Mouse (Mus musculus): ENCODE measurements at regions not wholly inside any gene's neighbourhood (a gene's known extent, or its start where the extent isn't known, plus 50 kb on each side); places are given as distances from the start of the nearest gene placed in this dataset.
"Not testable (repeated sequence)": the region's sequence is repeated elsewhere in the genome, so short reads cannot be mapped to it uniquely, and the experiment has no call there.

DNA sequence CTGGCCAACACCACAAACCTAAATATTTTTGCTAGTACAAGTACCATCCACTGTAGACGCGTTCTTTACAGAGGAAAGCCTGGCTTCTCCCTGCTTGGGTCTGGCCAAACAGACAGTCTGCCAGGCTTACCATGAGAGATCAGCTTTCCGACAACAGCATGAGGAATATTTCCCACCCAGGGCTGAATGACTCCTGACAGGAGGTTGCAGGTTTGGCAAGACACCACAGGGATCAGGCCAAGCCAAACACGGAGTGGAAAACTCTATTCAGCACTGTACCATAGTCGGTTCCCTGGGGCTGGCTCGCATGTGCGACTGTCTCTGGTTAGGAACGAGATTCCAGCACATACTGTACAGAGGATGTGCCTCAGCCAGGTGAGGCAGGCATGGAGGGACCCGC is 140.7 kb upstream of the Supt20 start:
- H3K27me3 ChIP-seq = no peaks in the 10 kb centered on the region
- no peak overlapping the region for H3K9ac ChIP-seq (replicated peaks)
- H3K27ac ChIP-seq (replicated peaks) = no peak overlapping the region
- H3K4me2 ChIP-seq (replicated peaks) = no peak overlapping the region
- 78% methylated on average over 9 of the region's 9 CpGs for WGBS
- H3K36me3 ChIP-seq = no peaks in the 10 kb centered on the region
- no peaks in the 10 kb centered on the region for H3K4me1 ChIP-seq
- H3K9me3 ChIP-seq = no peaks in the 10 kb centered on the region
- ATAC-seq (replicated peaks) = no peak
- no peak overlapping the region for H3K4me3 ChIP-seq

DNA sequence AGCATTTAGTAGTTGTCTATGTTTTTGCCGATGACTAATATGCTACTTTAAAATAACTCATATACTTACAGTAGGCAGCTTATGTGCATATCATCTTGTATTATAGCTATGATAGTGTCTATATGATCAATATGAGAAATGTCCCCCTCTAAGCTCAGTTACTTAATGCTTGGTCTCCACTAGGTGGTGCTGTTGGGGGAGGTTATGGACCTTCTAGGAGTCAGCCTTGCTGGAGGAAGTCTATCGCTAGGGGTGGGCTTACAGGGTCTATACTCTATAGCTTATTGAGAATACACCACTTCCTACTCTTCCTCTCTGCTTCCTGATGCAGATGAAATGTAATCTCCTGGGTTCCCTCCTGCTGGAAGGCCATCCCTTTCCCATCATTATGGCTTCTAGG is 136.7 kb upstream of the Supt20 start:
- WGBS = 92% methylated on average over 2 of the region's 2 CpGs
- no peak for ATAC-seq (replicated peaks)
- no peak overlapping the region for H3K9ac ChIP-seq (replicated peaks)
- no peak overlapping the region for H3K4me2 ChIP-seq (replicated peaks)
- H3K4me1 ChIP-seq = no peaks in the 10 kb centered on the region
- H3K36me3 ChIP-seq = no peaks in the 10 kb centered on the region
- H3K9me3 ChIP-seq = no peaks in the 10 kb centered on the region
- H3K27ac ChIP-seq (replicated peaks) = no peak overlapping the region
- H3K27me3 ChIP-seq = no peaks in the 10 kb centered on the region
- no peak overlapping the region for H3K4me3 ChIP-seq

DNA sequence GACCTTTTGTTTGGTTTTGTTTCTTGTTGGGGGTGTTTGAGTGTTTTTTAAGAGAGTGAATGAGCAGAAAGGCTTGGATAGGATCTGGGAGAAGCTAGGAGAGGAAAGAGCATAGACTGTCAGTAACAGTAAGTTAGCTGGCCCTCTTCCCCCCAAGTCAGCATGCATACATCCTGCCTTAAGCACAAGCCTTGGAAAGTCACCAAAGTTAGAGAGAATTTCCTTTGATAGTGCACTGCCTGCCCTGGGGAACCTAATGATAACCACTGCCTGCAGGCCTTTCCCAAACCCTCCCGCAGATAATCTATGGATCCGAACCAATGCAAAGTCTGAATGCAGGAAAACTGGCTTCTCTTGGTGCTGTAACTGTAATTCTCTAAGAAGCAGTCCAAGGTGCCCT is 133.6 kb upstream of the Supt20 start:
- no peaks in the 10 kb centered on the region for H3K36me3 ChIP-seq
- no peak overlapping the region for H3K27ac ChIP-seq (replicated peaks)
- WGBS = 81% methylated on average over 2 of the region's 2 CpGs
- H3K4me3 ChIP-seq = no peak overlapping the region
- H3K4me1 ChIP-seq = no peaks in the 10 kb centered on the region
- H3K9me3 ChIP-seq = no peaks in the 10 kb centered on the region
- no peak for ATAC-seq (replicated peaks)
- no peaks in the 10 kb centered on the region for H3K27me3 ChIP-seq
- no peak overlapping the region for H3K4me2 ChIP-seq (replicated peaks)
- H3K9ac ChIP-seq (replicated peaks) = no peak overlapping the region

DNA sequence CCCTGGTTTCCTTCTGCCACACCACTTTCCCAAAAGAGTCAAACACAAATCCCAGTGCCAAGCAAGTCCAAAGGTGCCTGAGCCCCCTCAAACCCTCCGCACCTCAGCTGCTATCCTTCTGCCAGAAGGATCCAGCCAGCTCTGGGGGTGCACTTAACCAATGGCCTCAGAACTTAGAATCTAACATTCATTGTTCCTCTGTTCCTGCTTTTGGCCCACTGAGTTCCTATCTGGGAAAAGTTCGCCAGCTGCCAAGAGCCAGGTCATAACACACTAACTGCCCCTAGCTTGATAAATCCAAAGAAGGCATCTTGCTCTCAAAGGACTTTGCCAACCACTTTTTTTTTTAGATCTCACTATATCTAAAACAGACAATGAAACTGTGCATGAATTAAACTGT is 133.1 kb upstream of the Supt20 start:
- no peak overlapping the region for H3K27ac ChIP-seq (replicated peaks)
- no peak overlapping the region for H3K4me3 ChIP-seq
- no peaks in the 10 kb centered on the region for H3K9me3 ChIP-seq
- no peak for ATAC-seq (replicated peaks)
- WGBS = 95% methylated on average over 2 of the region's 2 CpGs
- no peak overlapping the region for H3K4me2 ChIP-seq (replicated peaks)
- H3K4me1 ChIP-seq = no peaks in the 10 kb centered on the region
- no peak overlapping the region for H3K9ac ChIP-seq (replicated peaks)
- no peaks in the 10 kb centered on the region for H3K27me3 ChIP-seq
- H3K36me3 ChIP-seq = no peaks in the 10 kb centered on the region

DNA sequence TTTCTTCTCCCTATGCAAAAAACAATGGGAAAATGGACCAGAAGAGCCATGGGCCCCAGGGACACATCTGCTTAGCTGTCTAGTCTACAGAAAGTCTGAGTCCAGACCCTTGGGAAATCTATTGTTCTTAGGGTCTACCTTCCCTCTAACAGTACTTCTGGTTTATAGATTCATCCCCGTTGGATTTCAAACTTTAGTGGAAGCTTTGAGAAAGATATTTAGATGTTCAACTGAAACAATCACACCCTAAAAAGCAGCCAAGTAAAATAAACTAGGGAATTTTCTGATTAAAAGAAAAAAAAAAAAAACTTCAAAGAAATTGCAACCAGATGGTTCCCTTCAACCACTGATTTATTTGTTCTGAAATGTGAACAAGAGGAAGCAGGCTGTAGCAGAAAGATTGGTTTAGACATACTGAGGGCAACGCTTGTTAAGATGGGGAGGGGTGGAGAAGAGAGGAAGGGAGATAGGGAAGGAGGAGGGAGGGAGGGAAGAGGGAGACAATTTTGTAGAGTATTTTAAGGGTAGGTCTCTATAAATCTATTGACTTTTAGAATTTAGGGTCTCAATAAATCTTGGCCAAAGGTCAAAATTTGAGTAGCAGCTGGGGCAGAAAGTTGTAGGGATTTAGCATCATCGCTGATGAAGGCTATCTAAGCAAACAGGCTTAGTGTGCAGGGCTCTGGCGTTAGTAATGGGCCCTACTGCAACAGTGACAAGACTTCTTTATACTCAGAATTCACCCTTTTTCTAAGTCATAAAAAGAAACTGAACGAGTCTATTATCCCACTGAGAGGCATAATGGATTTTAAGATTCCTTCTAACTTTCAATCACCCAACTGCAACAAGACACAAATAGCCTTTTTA is 132.3 kb upstream of the Supt20 start:
- H3K9me3 ChIP-seq = no peaks in the 10 kb centered on the region

DNA sequence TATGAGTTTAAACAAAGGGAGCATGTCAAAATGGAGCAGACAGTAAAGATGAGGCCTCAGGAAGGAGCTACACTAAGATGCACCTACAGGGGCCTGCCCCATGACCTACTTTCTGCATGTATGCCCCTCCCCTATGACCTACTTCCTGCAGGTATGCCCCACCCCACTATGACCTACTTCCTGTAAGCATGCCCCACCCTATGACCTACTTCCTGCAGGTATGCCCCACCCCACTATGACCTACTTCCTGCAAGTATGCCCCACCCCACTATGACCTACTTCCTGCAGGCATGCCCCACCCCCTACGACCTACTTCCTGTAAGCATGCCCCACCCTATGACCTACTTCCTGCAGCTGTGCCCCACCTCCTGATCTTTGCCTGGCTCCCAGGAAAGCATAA is 125.3 kb upstream of the Supt20 start:
- H3K27me3 ChIP-seq = no peaks in the 10 kb centered on the region
- no peak overlapping the region for H3K4me3 ChIP-seq
- WGBS = 93% methylated on average over 1 of the region's 1 CpGs
- ATAC-seq (replicated peaks) = no peak
- H3K36me3 ChIP-seq = no peaks in the 10 kb centered on the region
- no peak overlapping the region for H3K9ac ChIP-seq (replicated peaks)
- no peaks in the 10 kb centered on the region for H3K4me1 ChIP-seq
- no peaks in the 10 kb centered on the region for H3K9me3 ChIP-seq
- H3K27ac ChIP-seq (replicated peaks) = no peak overlapping the region
- H3K4me2 ChIP-seq (replicated peaks) = no peak overlapping the region

More for the DNA sequence above, 132.3 kb upstream of the Supt20 start:
- no peak overlapping the region for H3K4me2 ChIP-seq (replicated peaks)
- no peaks in the 10 kb centered on the region for H3K36me3 ChIP-seq
- ATAC-seq (replicated peaks) = no peak
- no peaks in the 10 kb centered on the region for H3K4me1 ChIP-seq
- no peak overlapping the region for H3K4me3 ChIP-seq
- H3K9ac ChIP-seq (replicated peaks) = no peak overlapping the region
- 69% methylated on average over 5 of the region's 5 CpGs for WGBS
- no peaks in the 10 kb centered on the region for H3K27me3 ChIP-seq
- no peak overlapping the region for H3K27ac ChIP-seq (replicated peaks)

DNA sequence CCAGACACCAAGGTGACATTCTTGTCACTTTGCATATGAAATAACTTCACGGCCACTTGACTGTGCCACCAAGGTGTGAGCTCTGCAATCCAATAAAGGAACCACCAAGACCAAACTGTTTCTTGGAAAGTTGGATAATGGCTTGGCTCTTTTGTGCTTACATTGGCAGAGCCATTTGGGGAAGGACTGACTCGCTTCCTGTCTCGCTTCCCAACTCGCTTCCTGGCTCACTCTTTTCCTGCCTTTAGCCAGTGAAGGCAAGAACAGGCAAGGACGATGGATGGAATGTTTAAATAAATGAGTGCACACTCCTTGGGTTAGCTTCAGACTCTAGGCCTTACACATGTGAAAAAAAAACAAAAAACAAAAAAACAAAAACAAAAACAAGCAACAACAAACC is 124.5 kb upstream of the Supt20 start:
- ATAC-seq (replicated peaks) = no peak
- H3K4me3 ChIP-seq = no peak overlapping the region
- 94% methylated on average over 5 of the region's 5 CpGs for WGBS
- no peak overlapping the region for H3K9ac ChIP-seq (replicated peaks)
- H3K36me3 ChIP-seq = no peaks in the 10 kb centered on the region
- H3K4me2 ChIP-seq (replicated peaks) = no peak overlapping the region
- no peaks in the 10 kb centered on the region for H3K9me3 ChIP-seq
- H3K4me1 ChIP-seq = no peaks in the 10 kb centered on the region
- H3K27ac ChIP-seq (replicated peaks) = no peak overlapping the region
- H3K27me3 ChIP-seq = no peaks in the 10 kb centered on the region

DNA sequence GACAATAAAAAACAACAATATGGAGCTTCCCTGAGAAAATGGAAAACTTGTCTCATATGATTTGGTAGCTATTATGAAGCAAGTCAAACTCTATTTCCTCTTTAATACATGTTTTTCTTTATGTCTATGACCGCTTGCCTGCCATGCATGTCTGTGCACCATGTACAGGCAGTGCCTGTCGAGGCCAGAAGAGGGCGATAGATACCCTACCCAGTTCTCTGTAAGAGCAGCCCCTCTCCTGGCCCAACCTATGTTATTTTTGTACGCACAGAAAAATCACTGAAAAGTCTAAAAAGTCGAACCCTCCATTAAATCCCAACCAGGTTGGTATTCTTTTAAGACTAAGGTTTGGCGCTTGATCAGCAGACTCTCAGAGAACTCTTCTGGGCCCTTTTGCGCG is 122.1 kb upstream of the Supt20 start:
- 83% methylated on average over 8 of the region's 8 CpGs for WGBS
- ATAC-seq (replicated peaks) = no peak
- no peak overlapping the region for H3K27ac ChIP-seq (replicated peaks)
- H3K27me3 ChIP-seq = no peaks in the 10 kb centered on the region
- H3K9me3 ChIP-seq = no peaks in the 10 kb centered on the region
- H3K9ac ChIP-seq (replicated peaks) = no peak overlapping the region
- no peak overlapping the region for H3K4me2 ChIP-seq (replicated peaks)
- no peak overlapping the region for H3K4me3 ChIP-seq
- no peaks in the 10 kb centered on the region for H3K36me3 ChIP-seq
- H3K4me1 ChIP-seq = no peaks in the 10 kb centered on the region

DNA sequence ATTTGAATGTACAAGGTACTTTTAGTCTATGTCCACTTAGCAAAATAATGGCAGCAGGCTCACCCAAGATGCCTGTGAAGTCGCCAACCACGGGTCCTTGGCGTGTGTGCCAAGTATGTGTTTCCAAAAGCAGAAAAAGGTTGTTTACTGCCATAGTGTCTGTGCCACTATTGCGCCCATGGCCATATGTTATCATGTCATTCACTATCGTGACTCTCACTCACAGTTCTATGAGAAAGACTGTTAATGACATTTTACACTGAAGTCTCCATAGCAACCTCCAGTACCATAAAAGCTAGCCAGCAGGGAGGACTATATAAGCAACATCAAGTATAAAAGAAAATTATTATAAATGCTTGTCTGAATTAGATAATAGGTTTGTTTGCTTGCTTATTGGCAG is 114.8 kb upstream of the Supt20 start:
- ATAC-seq (replicated peaks) = no peak
- Histone ChIP-seq H3K27me3 (no peaks in the 10 kb centered on the region), H3K4me3 (no peak overlapping the region), H3K9ac (replicated peaks) (no peak overlapping the region), H3K4me1 (no peaks in the 10 kb centered on the region), H3K36me3 (no peaks in the 10 kb centered on the region), H3K9me3 (no peaks in the 10 kb centered on the region), H3K4me2 (replicated peaks) (no peak overlapping the region), H3K27ac (replicated peaks) (no peak overlapping the region)
- WGBS = 75% methylated on average over 5 of the region's 5 CpGs

DNA sequence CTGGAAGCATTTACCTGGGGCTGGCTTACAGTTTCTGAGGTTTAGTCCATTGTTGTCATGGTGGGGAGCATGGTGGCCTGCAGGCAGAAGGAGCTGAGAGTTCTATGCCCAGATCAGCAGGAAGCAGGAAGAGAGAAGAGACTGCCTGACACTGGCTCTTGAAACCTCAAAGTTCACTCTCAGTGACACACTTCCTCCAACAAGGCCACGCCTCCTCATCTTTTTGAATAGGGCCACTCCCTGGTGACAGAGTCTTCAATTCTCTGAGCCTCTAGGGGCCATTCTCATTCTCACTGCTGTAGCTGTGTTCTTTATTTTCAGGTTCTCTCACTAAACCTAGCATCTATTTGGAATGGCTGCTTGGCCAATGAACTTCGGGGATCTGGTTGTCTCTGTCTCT is 113.2 kb upstream of the Supt20 start:
- H3K4me2 ChIP-seq (replicated peaks) = no peak overlapping the region
- ATAC-seq (replicated peaks) = no peak
- WGBS = 95% methylated on average over 2 of the region's 2 CpGs

DNA sequence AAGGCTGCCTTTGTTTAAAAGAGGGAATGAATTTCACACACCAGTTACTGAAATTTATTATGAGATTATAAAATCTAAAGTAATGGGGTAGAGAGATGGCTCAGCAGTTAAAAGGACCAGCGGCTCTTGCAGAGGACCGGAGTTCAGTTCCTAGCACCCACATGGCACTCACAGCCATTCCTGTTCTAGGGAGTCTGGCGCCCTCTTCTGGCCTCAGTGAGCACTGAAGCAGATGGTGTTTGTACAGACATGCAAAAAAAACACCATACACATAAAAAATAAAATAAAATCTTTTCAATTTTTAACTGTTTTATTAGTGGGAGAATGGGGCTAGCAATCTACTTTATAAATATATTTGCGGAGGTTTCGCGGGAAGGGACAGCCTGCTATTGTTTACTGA is 112.3 kb upstream of the Supt20 start:
- H3K9ac ChIP-seq (replicated peaks) = no peak overlapping the region
- no peaks in the 10 kb centered on the region for H3K4me1 ChIP-seq
- WGBS = 88% methylated on average over 6 of the region's 6 CpGs
- no peak overlapping the region for H3K27ac ChIP-seq (replicated peaks)
- no peaks in the 10 kb centered on the region for H3K9me3 ChIP-seq
- no peak overlapping the region for H3K4me2 ChIP-seq (replicated peaks)
- no peak overlapping the region for H3K4me3 ChIP-seq
- no peaks in the 10 kb centered on the region for H3K36me3 ChIP-seq
- no peaks in the 10 kb centered on the region for H3K27me3 ChIP-seq
- no peak for ATAC-seq (replicated peaks)

More for the DNA sequence above, 113.2 kb upstream of the Supt20 start:
- no peak overlapping the region for H3K4me3 ChIP-seq
- H3K36me3 ChIP-seq = no peaks in the 10 kb centered on the region
- H3K9ac ChIP-seq (replicated peaks) = no peak overlapping the region
- no peaks in the 10 kb centered on the region for H3K9me3 ChIP-seq
- H3K4me1 ChIP-seq = no peaks in the 10 kb centered on the region
- H3K27ac ChIP-seq (replicated peaks) = no peak overlapping the region
- no peaks in the 10 kb centered on the region for H3K27me3 ChIP-seq

DNA sequence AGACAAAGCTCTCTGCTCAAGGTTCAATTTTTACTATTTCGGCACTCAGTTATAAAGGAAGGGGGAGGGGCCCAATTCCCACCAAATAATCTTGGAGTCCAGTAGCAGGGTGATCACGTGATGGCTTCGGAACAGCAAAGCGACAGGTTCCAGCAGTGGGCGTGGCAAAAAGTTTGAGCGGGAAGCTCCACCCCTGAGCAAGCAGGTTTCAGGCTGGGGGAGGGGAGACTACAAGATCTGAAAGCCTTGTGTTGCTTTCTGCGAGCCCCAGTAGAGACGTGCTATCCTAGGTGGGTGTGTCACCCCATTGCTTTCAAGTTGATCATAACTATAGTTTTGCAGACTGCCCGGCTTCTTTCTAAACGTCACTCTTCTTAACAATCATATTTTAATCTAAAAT is 106.8 kb upstream of the Supt20 start:
- H3K4me1 ChIP-seq; H3K9ac ChIP-seq (replicated peaks); H3K27ac ChIP-seq (replicated peaks); H3K9me3 ChIP-seq; H3K27me3 ChIP-seq; ATAC-seq (replicated peaks); H3K4me3 ChIP-seq; H3K36me3 ChIP-seq; H3K4me2 ChIP-seq (replicated peaks): not testable (repeated sequence)
- 91% methylated on average over 9 of the region's 10 CpGs for WGBS
